Mouse (Mus musculus): Measurements from ENCODE around the gene Grin2c.

GRCm38 (mm10) chr11:115290314-115290713 is 23.3 kb upstream of the Grin2c start:
- TF ChIP-seq POLR2A (IDR thresholded peaks at IDR 0.05; ENCODE audit: insufficient read depth, low read length): no peak
- TF ChIP-seq CTCF (IDR thresholded peaks at IDR 0.05; ENCODE audit: low read depth, low read length): no peak

Data from ES-Bruce4 (cell line).